Mouse (Mus musculus): ENCODE data around the gene D930048N14Rik.
A peak's percentile ranks its signal among the peaks of the same experiment; 100 is the strongest.

DNA sequence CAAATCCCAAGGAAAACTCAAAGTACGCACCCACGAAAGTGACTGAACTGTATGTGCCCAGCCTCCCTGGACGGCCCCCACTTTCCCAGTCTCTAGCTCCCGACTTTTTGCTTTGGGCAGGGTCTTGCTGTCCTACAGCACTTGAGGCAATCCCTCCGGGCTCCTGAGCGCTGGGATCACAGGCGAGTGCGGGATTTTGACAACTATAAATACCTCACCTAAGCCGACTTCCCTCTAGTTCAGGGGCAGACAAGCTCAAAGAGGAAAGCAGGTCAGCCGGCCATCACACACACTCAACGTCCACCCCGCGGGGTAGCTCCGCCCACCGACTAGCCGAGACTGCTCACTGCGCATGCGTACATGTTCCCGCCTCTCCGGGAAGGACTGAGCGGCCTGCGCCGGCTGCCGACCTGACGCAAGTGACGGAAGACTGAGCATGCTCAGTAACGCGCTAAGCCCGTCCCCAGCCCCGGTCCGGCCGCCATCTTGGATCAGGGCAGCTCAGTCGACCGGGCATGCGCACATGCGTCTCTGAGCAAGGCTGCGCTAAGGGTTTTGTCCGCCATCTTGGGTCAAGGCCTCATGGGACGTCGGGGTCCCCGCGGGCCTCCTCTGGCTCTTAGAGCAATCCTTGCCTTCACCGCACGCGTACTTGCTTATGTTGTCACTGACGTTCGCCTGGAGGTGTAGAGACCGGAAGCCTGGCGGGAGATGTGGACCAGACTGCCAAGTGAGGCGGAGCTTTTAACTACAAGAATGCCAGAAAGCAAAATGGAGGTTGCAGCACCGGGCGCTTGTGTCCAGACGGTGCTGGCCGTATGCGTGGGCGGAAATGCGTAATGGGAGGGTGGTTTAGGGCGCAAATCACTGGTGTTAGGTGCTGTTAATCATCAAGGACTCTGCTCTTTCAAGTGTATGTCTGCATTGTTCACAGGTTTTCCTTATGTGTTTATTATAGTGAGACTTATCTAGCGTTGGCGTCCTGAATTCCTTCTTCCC is 37.9 kb downstream of the D930048N14Rik start, which contains the start of gene 0610009B22Rik:
- TF ChIP-seq CTCF (IDR thresholded peaks at IDR 0.05; ENCODE audit: control insufficient read depth, insufficient read depth, insufficient read length) (no peak), FOSL1 (IDR thresholded peaks at IDR 0.05; ENCODE audit: insufficient read depth, low read length, poor library complexity, severe bottlenecking) (no peak), USF1 (IDR thresholded peaks at IDR 0.05; ENCODE audit: low read depth) (peak; percentile 1), MYOD1 (IDR thresholded peaks at IDR 0.05; ENCODE audit: control insufficient read depth, insufficient read length, low read depth) (no peak)
